Mouse (Mus musculus): ENCODE data around the gene 1700001K19Rik. TPM values are rescaled to one million over a fixed set of nuclear protein-coding genes. Genes with fewer than 3 reads are reported as not detected.
"Not testable (repeated sequence)": the region's sequence is repeated elsewhere in the genome, so short reads cannot be mapped to it uniquely, and the experiment has no call there.

1700001K19Rik gene
- polyA plus RNA-seq, 1 experiment from 2014 or later = not detected

- not testable (repeated sequence) for H3K4me1 ChIP-seq (ENCODE audit: control insufficient read depth, insufficient read depth, low read length); H3K4me3 ChIP-seq (ENCODE audit: low read depth, low read length); H3K9ac ChIP-seq (replicated peaks; ENCODE audit: low read depth, low read length); H3K27ac ChIP-seq (ENCODE audit: low read length); H3K27me3 ChIP-seq (ENCODE audit: control insufficient read depth, insufficient read depth, low read length); ATAC-seq (ENCODE audit: insufficient number of reproducible peaks, insufficient read depth, low FRiP score, low read depth); H3K4me2 ChIP-seq (replicated peaks; ENCODE audit: low read depth, low read length); H3K9me3 ChIP-seq (ENCODE audit: control insufficient read depth, low read depth, low read length)
- peaks cover 32% of the 10 kb centered on the region for H3K36me3 ChIP-seq (ENCODE audit: control insufficient read depth, insufficient read depth, low read length)
- WGBS = 93% methylated on average over 3 of the region's 3 CpGs
Observed at GRCm38 (mm10) chr12:110688921-110689320, 6.5 kb upstream of the 1700001K19Rik start.

GRCm38 (mm10) chr12:110687894-110688734 lies 5.7 kb upstream of the 1700001K19Rik start:
- Histone ChIP-seq H3K36me3 (ENCODE audit: control insufficient read depth, insufficient read depth, low read length) (peaks cover 26% of the 10 kb centered on the region), H3K4me3 (ENCODE audit: low read depth, low read length) (no peak overlapping the region), H3K27me3 (ENCODE audit: control insufficient read depth, insufficient read depth, low read length) (no peaks in the 10 kb centered on the region), H3K9ac (replicated peaks; ENCODE audit: low read depth, low read length) (no peak overlapping the region), H3K27ac (ENCODE audit: low read length) (peak overlapping the region; percentile 41; the same call in 1 of the 2 replicates), H3K9me3 (ENCODE audit: control insufficient read depth, low read depth, low read length) (no peaks in the 10 kb centered on the region), H3K4me2 (replicated peaks; ENCODE audit: low read depth, low read length) (no peak overlapping the region), H3K4me1 (ENCODE audit: control insufficient read depth, insufficient read depth, low read length) (peaks cover 7% of the 10 kb centered on the region; the same call in 1 of the 2 replicates)
- 51% methylated on average over 12 of the region's 12 CpGs for WGBS
- ATAC-seq (ENCODE audit: insufficient number of reproducible peaks, insufficient read depth, low FRiP score, low read depth) = peak; percentile 90

GRCm38 (mm10) chr12:110683580-110683979 lies 1.2 kb upstream of the 1700001K19Rik start:
- no peak overlapping the region for H3K4me3 ChIP-seq (ENCODE audit: low read depth, low read length)
- no peaks in the 10 kb centered on the region for H3K9me3 ChIP-seq (ENCODE audit: control insufficient read depth, low read depth, low read length)
- peaks cover 10% of the 10 kb centered on the region for H3K4me1 ChIP-seq (ENCODE audit: control insufficient read depth, insufficient read depth, low read length)
- H3K36me3 ChIP-seq (ENCODE audit: control insufficient read depth, insufficient read depth, low read length) = no peaks in the 10 kb centered on the region
- H3K4me2 ChIP-seq (replicated peaks; ENCODE audit: low read depth, low read length) = no peak overlapping the region
- WGBS = no CpG with 5 or more reads among the region's 1 CpGs
- no peak for ATAC-seq (ENCODE audit: insufficient number of reproducible peaks, insufficient read depth, low FRiP score, low read depth)
- H3K27ac ChIP-seq (ENCODE audit: low read length) = no peak overlapping the region
- H3K27me3 ChIP-seq (ENCODE audit: control insufficient read depth, insufficient read depth, low read length) = no peaks in the 10 kb centered on the region
- H3K9ac ChIP-seq (replicated peaks; ENCODE audit: low read depth, low read length) = no peak overlapping the region

GRCm38 (mm10) chr12:110681878-110682277 lies 541 bp downstream of the 1700001K19Rik start:
- WGBS = 53% methylated on average over 3 of the region's 3 CpGs
- Histone ChIP-seq H3K4me2 (replicated peaks; ENCODE audit: low read depth, low read length) (no peak overlapping the region), H3K9me3 (ENCODE audit: control insufficient read depth, low read depth, low read length) (no peaks in the 10 kb centered on the region), H3K4me1 (ENCODE audit: control insufficient read depth, insufficient read depth, low read length) (peaks cover 3% of the 10 kb centered on the region), H3K36me3 (ENCODE audit: control insufficient read depth, insufficient read depth, low read length) (no peaks in the 10 kb centered on the region), H3K27me3 (ENCODE audit: control insufficient read depth, insufficient read depth, low read length) (no peaks in the 10 kb centered on the region), H3K27ac (ENCODE audit: low read length) (no peak overlapping the region), H3K9ac (replicated peaks; ENCODE audit: low read depth, low read length) (no peak overlapping the region), H3K4me3 (ENCODE audit: low read depth, low read length) (no peak overlapping the region)
- no peak for ATAC-seq (ENCODE audit: insufficient number of reproducible peaks, insufficient read depth, low FRiP score, low read depth)

GRCm38 (mm10) chr12:110681191-110681590 lies 1.2 kb downstream of the 1700001K19Rik start:
- H3K27me3 ChIP-seq (ENCODE audit: control insufficient read depth, insufficient read depth, low read length) = no peaks in the 10 kb centered on the region
- no peaks in the 10 kb centered on the region for H3K9me3 ChIP-seq (ENCODE audit: control insufficient read depth, low read depth, low read length)
- no peak overlapping the region for H3K27ac ChIP-seq (ENCODE audit: low read length)
- no peaks in the 10 kb centered on the region for H3K36me3 ChIP-seq (ENCODE audit: control insufficient read depth, insufficient read depth, low read length)
- ATAC-seq (ENCODE audit: insufficient number of reproducible peaks, insufficient read depth, low FRiP score, low read depth) = 0 out of 2 replicates have a peak, but pooled peaks have one; percentile 40
- H3K4me3 ChIP-seq (ENCODE audit: low read depth, low read length) = no peak overlapping the region
- no peak overlapping the region for H3K4me2 ChIP-seq (replicated peaks; ENCODE audit: low read depth, low read length)
- H3K4me1 ChIP-seq (ENCODE audit: control insufficient read depth, insufficient read depth, low read length) = peaks cover 3% of the 10 kb centered on the region
- H3K9ac ChIP-seq (replicated peaks; ENCODE audit: low read depth, low read length) = no peak overlapping the region
- WGBS = 28% methylated on average over 7 of the region's 7 CpGs

GRCm38 (mm10) chr12:110674243-110674642 lies 8.2 kb downstream of the 1700001K19Rik start:
- Histone ChIP-seq H3K4me2 (replicated peaks; ENCODE audit: low read depth, low read length) (no peak overlapping the region), H3K4me1 (ENCODE audit: control insufficient read depth, insufficient read depth, low read length) (no peaks in the 10 kb centered on the region)
- 55% methylated on average over 5 of the region's 5 CpGs for WGBS

GRCm38 (mm10) chr12:110667466-110668077 lies 14.8 kb downstream of the 1700001K19Rik start:
- no peaks in the 10 kb centered on the region for H3K9me3 ChIP-seq (ENCODE audit: control insufficient read depth, low read depth, low read length)
- H3K4me2 ChIP-seq (replicated peaks; ENCODE audit: low read depth, low read length) = no peak overlapping the region
- no peak for ATAC-seq (ENCODE audit: insufficient number of reproducible peaks, insufficient read depth, low FRiP score, low read depth)
- no peak overlapping the region for H3K4me3 ChIP-seq (ENCODE audit: low read depth, low read length)
- no peaks in the 10 kb centered on the region for H3K4me1 ChIP-seq (ENCODE audit: control insufficient read depth, insufficient read depth, low read length)
- WGBS = 86% methylated on average over 13 of the region's 13 CpGs
- no peak overlapping the region for H3K27ac ChIP-seq (ENCODE audit: low read length)
- no peak overlapping the region for H3K9ac ChIP-seq (replicated peaks; ENCODE audit: low read depth, low read length)
- no peaks in the 10 kb centered on the region for H3K27me3 ChIP-seq (ENCODE audit: control insufficient read depth, insufficient read depth, low read length)
- H3K36me3 ChIP-seq (ENCODE audit: control insufficient read depth, insufficient read depth, low read length) = peaks cover 64% of the 10 kb centered on the region

More at GRCm38 (mm10) chr12:110674243-110674642, 8.2 kb downstream of the 1700001K19Rik start:
- no peak for ATAC-seq (ENCODE audit: insufficient number of reproducible peaks, insufficient read depth, low FRiP score, low read depth)
- Histone ChIP-seq H3K9ac (replicated peaks; ENCODE audit: low read depth, low read length) (no peak overlapping the region), H3K9me3 (ENCODE audit: control insufficient read depth, low read depth, low read length) (no peaks in the 10 kb centered on the region), H3K36me3 (ENCODE audit: control insufficient read depth, insufficient read depth, low read length) (no peaks in the 10 kb centered on the region), H3K27ac (ENCODE audit: low read length) (no peak overlapping the region), H3K4me3 (ENCODE audit: low read depth, low read length) (no peak overlapping the region), H3K27me3 (ENCODE audit: control insufficient read depth, insufficient read depth, low read length) (no peaks in the 10 kb centered on the region)

GRCm38 (mm10) chr12:110661746-110662145 lies 20.7 kb downstream of the 1700001K19Rik start:
- H3K4me2 ChIP-seq (replicated peaks; ENCODE audit: low read depth, low read length) = no peak overlapping the region
- WGBS = 93% methylated on average over 14 of the region's 14 CpGs
- no peaks in the 10 kb centered on the region for H3K27me3 ChIP-seq (ENCODE audit: control insufficient read depth, insufficient read depth, low read length)
- no peaks in the 10 kb centered on the region for H3K9me3 ChIP-seq (ENCODE audit: control insufficient read depth, low read depth, low read length)
- H3K27ac ChIP-seq (ENCODE audit: low read length) = no peak overlapping the region
- no peaks in the 10 kb centered on the region for H3K4me1 ChIP-seq (ENCODE audit: control insufficient read depth, insufficient read depth, low read length)
- peaks cover 96% of the 10 kb centered on the region for H3K36me3 ChIP-seq (ENCODE audit: control insufficient read depth, insufficient read depth, low read length)
- no peak for ATAC-seq (ENCODE audit: insufficient number of reproducible peaks, insufficient read depth, low FRiP score, low read depth)
- no peak overlapping the region for H3K9ac ChIP-seq (replicated peaks; ENCODE audit: low read depth, low read length)
- H3K4me3 ChIP-seq (ENCODE audit: low read depth, low read length) = no peak overlapping the region

Measured in stomach, embryonic 14.5 days (tissue).